Comparison of ENCODE assay signal across 10 mouse cellular contexts in the genomic region with DNA sequence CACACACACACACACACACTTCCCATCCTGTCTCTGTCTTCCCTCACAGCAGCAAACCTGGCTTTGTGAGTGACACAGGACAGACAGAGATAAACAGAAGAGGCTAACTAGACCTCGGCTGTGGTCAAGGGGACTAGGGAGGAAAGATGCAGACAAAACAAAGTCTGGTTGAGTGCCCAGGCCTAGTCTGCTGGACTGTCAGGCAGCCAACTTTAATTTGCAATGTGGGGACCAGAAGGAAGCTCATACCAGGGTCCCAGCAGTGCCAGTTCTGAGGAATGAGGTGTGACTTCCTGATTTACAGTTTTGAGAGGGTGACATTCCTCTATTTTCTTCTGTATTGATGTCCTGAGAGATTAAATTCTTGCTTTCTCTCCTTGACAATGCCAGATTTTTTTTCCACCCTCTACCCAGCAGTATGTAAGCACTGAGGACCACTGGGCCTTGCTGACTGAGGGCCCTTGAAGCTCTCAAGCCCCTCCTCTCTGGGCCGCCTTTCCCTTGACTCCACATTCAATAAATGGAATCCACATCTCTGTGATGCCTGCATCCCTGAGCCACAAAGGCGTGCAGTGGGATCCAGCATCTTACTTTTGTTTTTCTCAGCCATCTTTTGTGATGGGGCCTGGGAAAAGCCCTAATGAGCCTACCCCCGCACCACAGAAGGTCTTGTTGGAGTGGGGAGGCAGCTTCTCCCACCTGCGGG.
DNase-seq lines count a peak whose midpoint lies in the region; ATAC-seq lines count a peak whose summit lies in the region.
"Had no signal": no experiment of that assay in that cellular context is flagged by ENCODE, and none has a peak within 500 bp of the region (broad histone marks: within the 10 kb centered on the region; RNA-seq: fewer than 3 reads in every experiment).

No protein-coding gene starts in this region.

- intact Hi-C loops in left cerebral cortex, postnatal 36 days (cut with DNase I), result no loop called here
- intact Hi-C loops in left cerebral cortex, postnatal 25 days (cut with DNase I), result no loop called here

- no peaks in the 10 kb centered on the region for H3K27me3 ChIP-seq in lung, embryonic 16.5 days (ENCODE audit: control insufficient read depth, insufficient read depth, low read depth, low read length)

- peak overlapping the region; percentile 19 for H3K4me2 ChIP-seq in lung, embryonic 16.5 days (ENCODE audit: low read depth, low read length)

- WGBS in lung, embryonic 16.5 days, result 13% methylated on average over 5 of the region's 5 CpGs

- no peak overlapping the region for H3K4me3 ChIP-seq in lung, embryonic 16.5 days (ENCODE audit: low read length)

- peak overlapping the region; percentile 22; the same call in 1 of the 2 replicates for H3K9ac ChIP-seq in lung, embryonic 16.5 days (ENCODE audit: low read length)

- H3K27ac ChIP-seq in lung, embryonic 16.5 days (ENCODE audit: low read length), result peak overlapping the region; percentile 93

- peak; percentile 49 for DNase-seq in ovary, adult 18-20 months (ENCODE audit: low spot score)
- DNase-seq in ovary, postnatal 14 days (ENCODE audit: low spot score), result no peak
- peak; percentile 43 for DNase-seq in forelimb bud, embryonic 11.5 days (ENCODE audit: low read depth, low spot score)
- peak; percentile 25 for DNase-seq in retina, embryonic 14.5 days (ENCODE audit: low spot score)
- DNase-seq in left cerebral cortex, postnatal 36 days (ENCODE audit: low spot score in 2 of 2), result no peak
- DNase-seq in liver, result no peak
- no peak for DNase-seq in left cerebral cortex, postnatal 25 days (ENCODE audit: low spot score in 2 of 2)
- DNase-seq: cerebellum, adult 9-10 months; kidney, adult 8-10 months had no signal

- H3K4me1 ChIP-seq in lung, embryonic 16.5 days (replicated peaks; ENCODE audit: control insufficient read depth, insufficient read depth, low read length), result peaks cover 30% of the 10 kb centered on the region

- ATAC-seq in lung, embryonic 16.5 days (ENCODE audit: low read depth), result peak; percentile 87

- H3K9me3 ChIP-seq in lung, embryonic 16.5 days (ENCODE audit: control insufficient read depth, low read length), result no peaks in the 10 kb centered on the region

- H3K36me3 ChIP-seq in lung, embryonic 16.5 days (ENCODE audit: control insufficient read depth, insufficient read depth, low read length), result no peaks in the 10 kb centered on the region

Comparison
In these comparisons a context has a peak if more than half of its experiments do, and no peak if none do; other contexts are left out.
1. DNase-seq: peak in ovary, adult 18-20 months (single experiment), forelimb bud, embryonic 11.5 days (single experiment) and retina, embryonic 14.5 days (single experiment); none in ovary, postnatal 14 days (single experiment), left cerebral cortex, postnatal 36 days (0 of 2), liver (single experiment) and left cerebral cortex, postnatal 25 days (0 of 2).